Mouse (Mus musculus): ENCODE data around the gene Msh4. TPM values are rescaled to one million over a fixed set of nuclear protein-coding genes. Genes with fewer than 3 reads are reported as not detected.
"Not testable (repeated sequence)": the region's sequence is repeated elsewhere in the genome, so short reads cannot be mapped to it uniquely, and the experiment has no call there.

Msh4 gene
- polyA plus RNA-seq, 1 experiment, result 0.04 TPM

DNA sequence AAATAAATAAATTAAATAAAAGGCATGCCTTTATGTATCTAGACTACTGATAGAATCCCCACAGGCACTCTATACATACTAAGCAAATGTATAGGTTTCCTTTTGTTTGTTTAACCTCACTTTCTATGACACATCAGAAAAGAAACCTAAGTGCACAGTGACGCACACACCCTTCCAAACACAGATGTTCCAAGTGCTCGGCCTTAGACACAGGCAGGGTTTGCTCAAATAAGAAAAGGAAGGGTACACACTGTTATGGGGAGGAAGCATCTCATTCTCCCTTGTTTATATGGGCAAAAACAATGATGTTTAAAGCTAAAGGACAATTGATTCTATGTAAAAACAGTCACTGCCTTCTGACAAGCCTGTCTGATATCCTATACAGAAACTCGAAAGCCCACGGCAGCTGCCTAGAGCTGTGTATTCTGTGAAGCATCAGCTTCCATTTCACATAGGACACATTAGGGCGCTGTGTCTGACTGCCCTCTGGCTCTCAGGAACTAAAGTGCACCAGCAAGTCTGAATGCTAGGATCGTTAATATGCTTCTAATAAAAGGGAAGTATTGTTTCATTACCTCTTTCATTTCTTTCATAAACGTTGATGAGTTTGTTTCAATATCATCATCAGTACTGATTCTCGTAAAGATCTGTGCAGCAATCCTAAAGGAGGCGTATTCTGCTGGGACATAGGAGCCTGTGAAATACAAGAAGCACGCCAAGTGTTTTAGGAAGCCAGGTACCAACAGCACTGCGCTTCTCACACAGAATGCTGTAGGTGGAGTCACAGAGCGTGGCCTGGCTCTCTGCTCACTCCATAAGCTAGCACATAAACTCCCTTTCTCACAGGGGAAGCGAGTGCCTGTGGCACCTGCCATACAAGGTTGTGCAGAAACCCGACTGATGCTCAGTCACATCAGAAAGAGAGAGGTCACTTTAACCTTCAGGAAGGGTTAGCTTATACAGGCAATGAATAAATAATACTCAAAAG lies 38.5 kb downstream of the Msh4 start:
- Histone ChIP-seq H3K36me3 (ENCODE audit: control insufficient read depth, insufficient read depth, low read length) (no peaks in the 10 kb centered on the region), H3K4me1 (ENCODE audit: control insufficient read depth, insufficient read depth, insufficient read length) (peaks cover 2% of the 10 kb centered on the region; the same call in 1 of the 2 replicates), H3K27ac (ENCODE audit: insufficient read depth, low read length) (no peak overlapping the region), H3K27me3 (ENCODE audit: control insufficient read depth, insufficient read depth, low read length) (no peaks in the 10 kb centered on the region), H3K4me3 (ENCODE audit: extremely low read depth, insufficient read depth, insufficient read length) (no peak overlapping the region)
- no peak for DNase-seq (ENCODE audit: low read depth in 1 of 2, low spot score in 2 of 2)
- no peak for TF ChIP-seq CTCF (IDR thresholded peaks at IDR 0.05; ENCODE audit: extremely low read depth, insufficient read depth, insufficient read length, insufficient replicate concordance)
- 84% methylated on average over 14 of the region's 14 CpGs for WGBS

DNA sequence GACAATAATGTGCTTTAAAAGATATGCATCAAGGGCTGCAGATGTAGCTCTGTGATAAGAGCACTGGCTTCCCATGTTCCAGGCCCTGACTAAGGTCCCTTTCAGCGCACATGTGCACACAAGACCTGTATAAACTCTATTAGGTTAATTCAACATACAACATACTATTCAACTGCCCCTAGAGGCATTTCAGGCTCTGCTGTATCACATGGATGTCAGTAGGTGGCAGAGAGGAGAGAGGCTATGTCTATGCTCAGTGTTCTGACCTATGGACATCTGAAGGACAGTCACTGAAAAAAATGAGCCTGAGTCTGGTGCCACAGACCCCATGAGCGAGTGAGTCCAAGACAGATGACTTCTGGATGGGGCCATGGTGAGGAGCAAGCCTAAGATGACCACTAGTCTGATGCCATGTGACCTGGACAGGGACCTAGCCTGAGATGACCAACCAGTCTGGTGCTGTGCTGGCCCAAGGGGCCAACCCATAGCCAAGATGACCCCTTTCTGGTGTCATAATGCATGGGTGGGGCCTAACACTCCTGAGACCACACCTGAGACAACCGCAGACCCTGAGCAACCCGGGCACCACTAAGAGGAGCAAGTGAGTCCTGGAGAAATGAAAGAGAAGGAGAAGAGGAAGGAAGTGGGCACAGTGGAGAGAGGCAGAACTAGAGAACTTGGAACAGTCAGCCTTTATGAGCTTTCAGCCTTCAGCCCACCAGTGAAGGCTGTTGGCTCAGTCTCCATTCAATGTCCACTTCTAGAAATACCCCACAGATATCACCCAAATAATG lies 41.1 kb downstream of the Msh4 start:
- no peaks in the 10 kb centered on the region for H3K36me3 ChIP-seq (ENCODE audit: control insufficient read depth, insufficient read depth, low read length)
- TF ChIP-seq POLR2A (IDR thresholded peaks at IDR 0.05; ENCODE audit: low read depth, low read length) (no peak), CTCF (IDR thresholded peaks at IDR 0.05; ENCODE audit: extremely low read depth, insufficient read depth, insufficient read length, insufficient replicate concordance) (no peak)
- H3K4me3 ChIP-seq (ENCODE audit: extremely low read depth, insufficient read depth, insufficient read length), result no peak overlapping the region
- 45% methylated on average over 4 of the region's 4 CpGs for WGBS
- no peaks in the 10 kb centered on the region for H3K27me3 ChIP-seq (ENCODE audit: control insufficient read depth, insufficient read depth, low read length)
- no peak overlapping the region for H3K27ac ChIP-seq (ENCODE audit: insufficient read depth, low read length)
- DNase-seq (ENCODE audit: low read depth in 1 of 2, low spot score in 2 of 2), result no peak
- peaks cover 2% of the 10 kb centered on the region; the same call in 1 of the 2 replicates for H3K4me1 ChIP-seq (ENCODE audit: control insufficient read depth, insufficient read depth, insufficient read length)

DNA sequence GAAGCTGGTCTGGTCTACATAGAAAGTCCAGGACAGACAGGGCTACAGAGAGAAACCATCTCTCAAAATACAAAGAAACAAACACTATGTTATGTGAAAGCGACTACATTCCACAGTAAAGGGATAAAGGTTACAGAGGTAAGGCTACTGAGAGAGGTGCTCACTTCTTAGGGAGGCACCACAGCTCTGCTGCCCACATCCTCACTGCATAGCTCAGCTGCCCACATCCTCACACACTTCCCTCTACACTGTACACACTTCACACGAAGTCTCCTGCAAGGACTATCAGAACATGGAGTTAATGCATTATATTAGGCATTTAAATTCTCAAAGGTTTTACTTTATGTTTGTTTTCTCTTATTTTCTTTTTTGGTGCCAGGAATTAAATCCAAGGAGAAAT lies 42.1 kb downstream of the Msh4 start:
- Histone ChIP-seq H3K4me3 (ENCODE audit: extremely low read depth, insufficient read depth, insufficient read length) (no peak overlapping the region), H3K27me3 (ENCODE audit: control insufficient read depth, insufficient read depth, low read length) (no peaks in the 10 kb centered on the region), H3K4me1 (ENCODE audit: control insufficient read depth, insufficient read depth, insufficient read length) (peaks cover 2% of the 10 kb centered on the region; the same call in 1 of the 2 replicates), H3K27ac (ENCODE audit: insufficient read depth, low read length) (no peak overlapping the region), H3K36me3 (ENCODE audit: control insufficient read depth, insufficient read depth, low read length) (no peaks in the 10 kb centered on the region)
- WGBS, result 17% methylated on average over 2 of the region's 2 CpGs
- TF ChIP-seq POLR2A (IDR thresholded peaks at IDR 0.05; ENCODE audit: low read depth, low read length), result no peak
- no peak for DNase-seq (ENCODE audit: low read depth in 1 of 2, low spot score in 2 of 2)

DNA sequence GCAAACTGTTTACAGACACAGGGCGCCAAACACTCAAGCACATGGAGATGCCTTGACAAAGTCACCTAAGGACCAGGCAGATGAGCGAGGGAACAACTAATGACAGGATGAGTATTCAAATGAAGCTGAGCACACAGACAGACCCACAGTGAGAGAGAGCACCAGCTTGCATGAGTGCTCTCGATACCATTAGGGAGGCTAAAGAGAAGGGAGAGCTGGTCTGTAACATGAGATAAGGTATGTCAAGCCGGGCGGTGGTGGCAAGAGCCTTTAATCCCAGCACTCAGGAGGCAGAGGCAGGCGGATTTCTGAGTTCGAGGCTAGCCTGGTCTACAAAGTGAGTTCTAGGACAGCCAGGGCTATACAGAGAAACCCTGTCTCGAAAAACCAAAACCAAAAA lies 45.5 kb downstream of the Msh4 start:
- not testable (repeated sequence) for H3K4me1 ChIP-seq (ENCODE audit: control insufficient read depth, insufficient read depth, insufficient read length); DNase-seq (ENCODE audit: low read depth in 1 of 2, low spot score in 2 of 2); H3K27me3 ChIP-seq (ENCODE audit: control insufficient read depth, insufficient read depth, low read length); H3K36me3 ChIP-seq (ENCODE audit: control insufficient read depth, insufficient read depth, low read length); H3K4me3 ChIP-seq (ENCODE audit: extremely low read depth, insufficient read depth, insufficient read length); H3K27ac ChIP-seq (ENCODE audit: insufficient read depth, low read length)
- WGBS, result 84% methylated on average over 8 of the region's 8 CpGs

DNA sequence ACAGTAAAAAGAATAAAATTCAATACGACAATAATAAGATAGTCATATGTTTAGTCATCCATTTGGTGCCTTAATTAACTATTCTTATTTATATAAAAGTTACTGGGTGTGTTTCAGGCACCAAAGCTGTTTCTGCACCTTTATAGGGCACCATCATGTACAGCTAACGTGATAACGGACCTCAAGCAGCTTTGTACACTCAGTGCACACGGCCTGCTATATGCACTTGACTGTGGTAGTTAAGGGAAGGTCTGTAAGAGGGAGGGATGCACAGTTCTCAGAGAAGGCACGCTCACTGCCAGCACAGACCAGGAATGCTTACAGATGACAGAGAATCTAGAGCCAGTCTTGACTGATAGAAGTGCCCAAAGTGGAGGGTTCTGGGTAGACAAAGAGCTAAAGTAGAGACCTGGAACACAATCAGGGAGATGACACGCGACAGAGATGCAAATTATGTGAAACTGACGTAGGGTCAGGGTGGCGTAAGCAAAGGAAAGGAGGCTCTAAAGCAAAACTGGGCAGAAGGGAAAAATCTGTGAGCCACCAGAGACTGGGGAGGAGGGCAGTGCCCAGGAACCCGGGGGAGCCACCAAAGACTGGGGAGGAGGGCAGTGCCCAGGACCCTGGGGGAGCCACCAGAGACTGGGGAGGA lies 47.5 kb downstream of the Msh4 start:
- no peaks in the 10 kb centered on the region for H3K4me1 ChIP-seq (ENCODE audit: control insufficient read depth, insufficient read depth, insufficient read length)
- WGBS, result 86% methylated on average over 10 of the region's 10 CpGs
- no peak overlapping the region for H3K4me3 ChIP-seq (ENCODE audit: extremely low read depth, insufficient read depth, insufficient read length)
- no peak overlapping the region for H3K27ac ChIP-seq (ENCODE audit: insufficient read depth, low read length)
- no peak for TF ChIP-seq CTCF (IDR thresholded peaks at IDR 0.05; ENCODE audit: extremely low read depth, insufficient read depth, insufficient read length, insufficient replicate concordance)
- no peak for TF ChIP-seq POLR2A (IDR thresholded peaks at IDR 0.05; ENCODE audit: low read depth, low read length)
- no peak for DNase-seq (ENCODE audit: low read depth in 1 of 2, low spot score in 2 of 2)
- no peaks in the 10 kb centered on the region for H3K36me3 ChIP-seq (ENCODE audit: control insufficient read depth, insufficient read depth, low read length)
- H3K27me3 ChIP-seq (ENCODE audit: control insufficient read depth, insufficient read depth, low read length), result no peaks in the 10 kb centered on the region

DNA sequence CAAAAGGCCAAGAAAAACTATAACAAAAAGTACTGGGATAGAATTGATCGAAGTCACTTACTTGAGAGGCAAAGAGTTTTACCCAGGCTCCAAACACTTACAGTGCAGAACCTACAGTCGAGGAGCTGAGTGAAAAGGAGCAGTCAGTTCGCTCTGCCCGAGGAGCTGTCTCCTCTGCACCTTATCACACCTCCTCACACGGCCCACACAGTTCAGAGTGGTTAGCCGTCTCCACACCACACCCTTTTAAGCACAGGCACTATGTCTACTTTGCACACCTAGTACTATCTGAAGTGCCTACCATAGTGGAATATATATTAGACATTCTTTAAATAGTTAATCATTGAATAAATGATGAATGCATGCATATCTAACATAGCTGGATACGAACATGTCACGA lies 53.7 kb downstream of the Msh4 start:
- DNase-seq (ENCODE audit: low read depth in 1 of 2, low spot score in 2 of 2), result no peak
- Histone ChIP-seq H3K4me3 (ENCODE audit: extremely low read depth, insufficient read depth, insufficient read length) (no peak overlapping the region), H3K4me1 (ENCODE audit: control insufficient read depth, insufficient read depth, insufficient read length) (no peaks in the 10 kb centered on the region; the same call in 1 of the 2 replicates), H3K36me3 (ENCODE audit: control insufficient read depth, insufficient read depth, low read length) (no peaks in the 10 kb centered on the region), H3K27me3 (ENCODE audit: control insufficient read depth, insufficient read depth, low read length) (no peaks in the 10 kb centered on the region), H3K27ac (ENCODE audit: insufficient read depth, low read length) (no peak overlapping the region)
- TF ChIP-seq CTCF (IDR thresholded peaks at IDR 0.05; ENCODE audit: extremely low read depth, insufficient read depth, insufficient read length, insufficient replicate concordance) (no peak), POLR2A (IDR thresholded peaks at IDR 0.05; ENCODE audit: low read depth, low read length) (no peak)
- 72% methylated on average over 8 of the region's 8 CpGs for WGBS
